Mouse (Mus musculus): ENCODE results near the gene Trarg1. TPM values are rescaled to one million over a fixed set of nuclear protein-coding genes. Genes with fewer than 3 reads are reported as not detected.

The Trarg1 gene
- polyA plus RNA-seq, 1 experiment from 2014 or later = not detected

GRCm38 (mm10) chr11:76734560-76734959, 55.0 kb downstream of the Trarg1 start:
- no peak overlapping the region for H3K4me2 ChIP-seq
- H3K9me3 ChIP-seq (replicated peaks) = no peaks in the 10 kb centered on the region
- H3K4me1 ChIP-seq = no peaks in the 10 kb centered on the region
- no peak overlapping the region for H3K4me3 ChIP-seq
- no peak for ATAC-seq
- 67% methylated on average over 3 of the region's 3 CpGs for WGBS
- H3K9ac ChIP-seq = no peak overlapping the region
- H3K27ac ChIP-seq = no peak overlapping the region
- H3K36me3 ChIP-seq (ENCODE audit: poor library complexity, severe bottlenecking) = peaks cover 71% of the 10 kb centered on the region
- no peaks in the 10 kb centered on the region for H3K27me3 ChIP-seq

DNA sequence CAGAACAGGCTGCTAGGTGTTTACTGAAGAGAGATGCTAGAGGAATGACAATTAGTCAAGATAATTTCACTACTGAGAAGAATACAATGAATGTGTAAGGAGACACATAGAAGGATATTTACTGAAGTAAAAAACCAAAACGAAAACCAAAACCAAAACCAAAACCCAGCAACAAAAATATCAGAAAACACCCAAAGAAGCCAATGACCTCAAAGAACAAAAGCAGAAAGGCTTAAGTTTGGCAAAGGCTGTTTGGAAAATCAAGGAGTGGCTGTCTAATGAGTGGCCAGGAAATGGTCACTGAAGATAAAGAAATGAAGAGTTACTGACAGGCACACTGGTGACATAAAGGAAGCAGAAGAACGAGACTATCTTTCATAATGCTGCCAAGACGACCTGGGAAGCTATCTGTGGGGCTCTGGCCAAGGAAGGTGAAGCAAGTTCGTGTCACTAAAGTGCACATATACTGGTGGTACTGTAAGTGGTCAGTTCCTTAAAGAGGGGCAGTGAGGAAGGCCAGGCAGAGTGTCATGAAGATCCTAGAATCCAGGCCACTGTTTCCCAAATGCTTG, 56.2 kb downstream of the Trarg1 start:
- ATAC-seq = no peak
- 79% methylated on average over 4 of the region's 4 CpGs for WGBS
- Histone ChIP-seq H3K36me3 (ENCODE audit: poor library complexity, severe bottlenecking) (peaks cover 61% of the 10 kb centered on the region), H3K27ac (no peak overlapping the region), H3K9me3 (replicated peaks) (no peaks in the 10 kb centered on the region), H3K4me3 (no peak overlapping the region), H3K27me3 (no peaks in the 10 kb centered on the region), H3K9ac (no peak overlapping the region), H3K4me1 (no peaks in the 10 kb centered on the region), H3K4me2 (no peak overlapping the region)

DNA sequence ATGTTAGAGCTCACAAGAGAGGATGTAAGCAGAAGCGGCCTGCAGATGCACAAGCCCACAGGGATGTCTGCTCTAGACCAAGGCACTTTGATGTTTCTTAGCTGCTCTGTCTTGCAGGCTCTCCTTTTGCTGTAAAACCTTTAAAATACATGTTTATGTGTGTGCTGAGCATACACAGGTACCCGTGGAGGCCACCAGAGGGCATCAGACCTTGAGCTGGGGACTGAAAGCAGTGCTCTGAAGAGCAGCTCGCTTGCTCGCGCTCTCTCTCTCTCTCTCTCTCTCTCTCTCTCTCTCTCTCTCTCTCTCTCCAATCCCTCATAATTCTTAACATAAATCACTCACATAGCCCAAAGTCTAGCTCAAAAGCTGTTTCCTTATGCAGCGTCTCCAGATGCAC, 59.5 kb downstream of the Trarg1 start:
- Histone ChIP-seq H3K4me1 (no peaks in the 10 kb centered on the region), H3K4me3 (no peak overlapping the region), H3K9ac (no peak overlapping the region), H3K4me2 (no peak overlapping the region), H3K36me3 (ENCODE audit: poor library complexity, severe bottlenecking) (peaks cover 53% of the 10 kb centered on the region), H3K9me3 (replicated peaks) (no peaks in the 10 kb centered on the region), H3K27ac (no peak overlapping the region), H3K27me3 (no peaks in the 10 kb centered on the region)
- 74% methylated on average over 6 of the region's 6 CpGs for WGBS
- ATAC-seq = no peak

DNA sequence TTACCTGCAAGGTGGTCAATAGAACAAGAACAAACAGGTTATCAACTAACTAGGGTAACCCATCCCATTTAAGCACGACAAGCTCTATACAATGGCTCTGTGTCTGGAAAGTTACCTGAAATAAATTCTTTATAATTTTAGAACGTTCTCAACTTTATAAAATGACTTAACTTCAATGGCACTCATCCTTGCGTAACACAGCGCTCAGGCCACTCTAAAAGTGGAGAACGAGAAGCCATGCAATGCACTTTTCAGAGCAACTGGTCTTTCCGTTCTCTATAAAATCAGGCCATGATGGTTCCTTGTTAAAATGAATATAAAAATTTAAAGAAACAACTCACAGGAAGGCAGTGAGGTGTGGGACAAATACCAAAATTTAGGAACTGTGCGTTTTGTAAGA, 62.9 kb downstream of the Trarg1 start:
- Histone ChIP-seq H3K4me2 (no peak overlapping the region), H3K27ac (no peak overlapping the region), H3K4me1 (no peaks in the 10 kb centered on the region), H3K9ac (no peak overlapping the region), H3K9me3 (replicated peaks) (no peaks in the 10 kb centered on the region), H3K4me3 (no peak overlapping the region), H3K36me3 (ENCODE audit: poor library complexity, severe bottlenecking) (peaks cover 49% of the 10 kb centered on the region), H3K27me3 (no peaks in the 10 kb centered on the region)
- 96% methylated on average over 7 of the region's 7 CpGs for WGBS
- ATAC-seq = no peak

GRCm38 (mm10) chr11:76744550-76744949, 64.9 kb downstream of the Trarg1 start:
- Histone ChIP-seq H3K36me3 (ENCODE audit: poor library complexity, severe bottlenecking) (peaks cover 63% of the 10 kb centered on the region), H3K9ac (no peak overlapping the region), H3K4me1 (no peaks in the 10 kb centered on the region), H3K27me3 (no peaks in the 10 kb centered on the region), H3K9me3 (replicated peaks) (no peaks in the 10 kb centered on the region), H3K4me3 (no peak overlapping the region), H3K4me2 (no peak overlapping the region), H3K27ac (no peak overlapping the region)
- 81% methylated on average over 7 of the region's 7 CpGs for WGBS
- ATAC-seq = no peak

- H3K27ac ChIP-seq = no peak overlapping the region
- H3K4me2 ChIP-seq = no peak overlapping the region
- no peak for ATAC-seq
- H3K9me3 ChIP-seq (replicated peaks) = no peaks in the 10 kb centered on the region
- H3K4me3 ChIP-seq = no peak overlapping the region
- 97% methylated on average over 1 of the region's 1 CpGs for WGBS
- peaks cover 75% of the 10 kb centered on the region for H3K36me3 ChIP-seq (ENCODE audit: poor library complexity, severe bottlenecking)
- H3K4me1 ChIP-seq = no peaks in the 10 kb centered on the region
- H3K27me3 ChIP-seq = no peaks in the 10 kb centered on the region
- no peak overlapping the region for H3K9ac ChIP-seq
Measured at GRCm38 (mm10) chr11:76745921-76746320, 66.3 kb downstream of the Trarg1 start.

Other genes starting within 250 kb of the Trarg1 start
- gene Abr, start 57.5 kb upstream of the Trarg1 start, polyA plus RNA-seq (2015; fragmentation: Nextera tagmentation; extraction: Ambion mirVana) = 70.2 and 75.8 TPM in 2 replicates
- 0.14 and 0.19 TPM in 2 replicates for gene Bhlha9, start 7.3 kb upstream of the Trarg1 start, polyA plus RNA-seq (2015; fragmentation: Nextera tagmentation; extraction: Ambion mirVana)
- gene Gosr1, start 83.8 kb downstream of the Trarg1 start, polyA plus RNA-seq (2015; fragmentation: Nextera tagmentation; extraction: Ambion mirVana) = 22.8 and 23.9 TPM in 2 replicates
- gene Cpd, start 167.2 kb downstream of the Trarg1 start, polyA plus RNA-seq (2015; fragmentation: Nextera tagmentation; extraction: Ambion mirVana) = 5.1 and 5.2 TPM in 2 replicates
- 0.12 TPM in 1 of 2 replicates, not detected in the other for gene Tmigd1, start 222.4 kb downstream of the Trarg1 start, polyA plus RNA-seq (2015; fragmentation: Nextera tagmentation; extraction: Ambion mirVana)
- 151 and 152 TPM in 2 replicates for gene Blmh, start 245.0 kb downstream of the Trarg1 start, polyA plus RNA-seq (2015; fragmentation: Nextera tagmentation; extraction: Ambion mirVana)

Data from forebrain, embryonic 13.5 days (tissue).